Mouse (Mus musculus) thymus, adult 2 months (tissue): ENCODE measurements around the gene D630045J12Rik. TPM values are rescaled to one million over a fixed set of nuclear protein-coding genes. Genes with fewer than 3 reads are reported as not detected.

Experiments used
- DNase-seq: peaks from one replicate; pipeline ENCODE4 v3.0.0; 2021
- H3K27ac ChIP-seq: fragments of 200-500 bp; 2 replicates; pipeline ENCODE4 v1.5.1; 2012; ENCODE audit warnings: low read length, control low read depth; ENCODE audit not compliant: control insufficient read depth, insufficient read depth
- H3K27me3 ChIP-seq: fragments of 200-500 bp; 2 replicates; pipeline ENCODE4 v1.6.1; 2012; ENCODE audit warnings: mild to moderate bottlenecking, low read length, moderate library complexity, mixed read lengths; ENCODE audit not compliant: control insufficient read depth, insufficient read depth
- H3K36me3 ChIP-seq: fragments of 200-500 bp; 2 replicates; pipeline ENCODE4 v1.6.1; 2012; ENCODE audit warnings: mild to moderate bottlenecking, low read length, moderate library complexity; ENCODE audit not compliant: control insufficient read depth, insufficient read depth
- H3K4me1 ChIP-seq: fragments of 200-500 bp; replicated peaks from 2 replicates; pipeline ENCODE4 v1.6.1; 2012; ENCODE audit warnings: low read length; ENCODE audit not compliant: control insufficient read depth, insufficient read depth
- H3K4me3 ChIP-seq: fragments of 200-500 bp; 2 replicates; pipeline ENCODE4 v1.5.1; 2012; ENCODE audit warnings: mild to moderate bottlenecking, low read length, control low read depth, moderate library complexity; ENCODE audit not compliant: control insufficient read depth, insufficient read depth
- CTCF ChIP-seq: fragments of 200-500 bp; IDR thresholded peaks from 2 replicates; pipeline ENCODE4 v1.5.1; 2012; ENCODE audit warnings: mild to moderate bottlenecking, control low read depth, low read length, moderate library complexity, borderline replicate concordance; ENCODE audit not compliant: control insufficient read depth, poor library complexity, insufficient read depth; ENCODE audit errors: extremely low read depth
- POLR2A ChIP-seq: fragments of 200-500 bp; IDR thresholded peaks from 2 replicates; pipeline ENCODE4 v1.6.1; 2012; ENCODE audit warnings: mild to moderate bottlenecking, low read length, control low read depth, moderate library complexity; ENCODE audit not compliant: control insufficient read depth, poor library complexity, insufficient read depth; ENCODE audit errors: extremely low read depth
- WGBS: fragments of 180-500 bp; shearing (Covaris S2); methylation state at CpG from one replicate; pipeline ENCODE4 v1.1.7; 2018; 5-methylcytosine and 5-hydroxymethylcytosine counted together
- polyA plus RNA-seq: library from polyadenylated mRNA; depleted of rRNA; stranded (reverse); fragments of >200 nt; gene quantifications from 2 replicates; pipeline ENCODE4 v1.2.3, GENCODE M21; 2012

The D630045J12Rik gene
- polyA plus RNA-seq, 1 experiment: 0.82 TPM

- WGBS: 95% methylated on average over 11 of the region's 11 CpGs
- Histone ChIP-seq H3K27me3 (no peaks in the 10 kb centered on the region), H3K4me3 (no peak overlapping the region), H3K36me3 (peaks cover 5% of the 10 kb centered on the region; the same call in 1 of the 2 replicates), H3K27ac (no peak overlapping the region), H3K4me1 (no peaks in the 10 kb centered on the region)
- TF ChIP-seq CTCF (no peak), POLR2A (no peak)
- no peak for DNase-seq
Measured at GRCm38 (mm10) chr6:38292871-38293646, 39.2 kb upstream of the D630045J12Rik start.

DNA sequence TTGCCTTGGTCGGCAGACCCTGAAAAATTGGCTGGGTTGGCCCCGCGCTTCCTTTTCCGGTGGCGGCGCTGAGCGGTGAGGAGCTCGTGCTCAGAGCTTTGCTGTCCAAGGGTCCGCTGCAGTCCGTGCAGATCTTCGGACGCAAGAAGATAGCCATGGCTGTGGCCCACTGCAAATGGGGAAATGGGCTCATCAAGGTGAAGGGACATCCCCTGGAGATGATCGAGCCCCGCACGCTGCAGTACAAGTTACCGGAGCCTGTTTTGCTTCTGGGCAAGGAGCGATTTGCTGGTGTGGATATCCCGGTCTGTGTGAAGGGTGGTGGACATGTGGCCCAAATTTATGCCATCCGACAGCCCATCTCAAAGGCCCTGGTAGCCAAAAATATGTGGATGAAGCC is 30.6 kb upstream of the D630045J12Rik start:
- Histone ChIP-seq H3K27me3 (no peaks in the 10 kb centered on the region), H3K4me1 (no peaks in the 10 kb centered on the region), H3K36me3 (no peaks in the 10 kb centered on the region), H3K4me3 (no peak overlapping the region), H3K27ac (no peak overlapping the region)
- DNase-seq: no peak
- no peak for TF ChIP-seq POLR2A
- TF ChIP-seq CTCF: no peak
- WGBS: 97% methylated on average over 19 of the region's 19 CpGs

- TF ChIP-seq POLR2A: no peak
- TF ChIP-seq CTCF: no peak
- H3K36me3 ChIP-seq: no peaks in the 10 kb centered on the region
- no peak overlapping the region for H3K27ac ChIP-seq
- no peak for DNase-seq
- no peak overlapping the region for H3K4me3 ChIP-seq
- WGBS: 88% methylated on average over 7 of the region's 7 CpGs
- H3K27me3 ChIP-seq: no peaks in the 10 kb centered on the region
- no peaks in the 10 kb centered on the region for H3K4me1 ChIP-seq
Measured at GRCm38 (mm10) chr6:38264466-38264865, 10.7 kb upstream of the D630045J12Rik start.

DNA sequence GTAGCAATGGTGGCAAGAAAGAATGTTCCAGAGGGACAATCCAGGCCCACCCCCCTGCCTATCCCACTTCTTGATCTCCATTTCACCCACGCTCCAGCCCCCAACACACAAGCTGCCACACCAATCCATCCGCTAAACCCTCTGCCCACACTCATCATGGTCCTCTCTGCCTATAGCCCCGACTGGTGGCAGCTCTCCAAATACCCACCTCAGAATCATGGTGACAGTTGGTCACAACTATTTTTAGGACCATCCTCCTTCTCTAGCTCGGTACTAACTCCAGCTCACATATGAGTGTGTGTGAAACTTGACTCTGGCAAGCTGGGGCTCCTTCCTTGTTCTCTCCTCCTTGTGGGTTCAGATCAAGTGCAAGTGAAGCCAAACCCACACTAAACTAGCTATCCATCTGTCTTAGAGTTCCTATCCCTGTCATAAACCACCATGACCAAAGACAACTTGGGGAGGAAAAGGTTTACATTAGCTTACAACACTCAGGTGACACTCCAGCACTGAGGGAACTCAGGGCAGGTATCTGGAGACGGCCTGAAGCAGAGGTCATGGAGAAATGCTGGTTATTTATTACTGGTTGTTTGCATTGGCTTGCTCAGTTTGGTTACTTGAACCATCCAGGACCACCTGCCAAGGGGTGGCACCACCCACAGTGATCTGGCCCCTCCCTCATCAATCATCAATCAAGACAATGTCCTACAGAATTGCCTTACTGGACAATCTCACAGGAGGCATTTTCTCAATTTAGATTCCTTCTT is 9.8 kb upstream of the D630045J12Rik start:
- Histone ChIP-seq H3K27ac (no peak overlapping the region), H3K36me3 (no peaks in the 10 kb centered on the region), H3K4me1 (no peaks in the 10 kb centered on the region), H3K4me3 (no peak overlapping the region), H3K27me3 (no peaks in the 10 kb centered on the region)
- TF ChIP-seq CTCF (no peak), POLR2A (no peak)
- DNase-seq: no peak
- 63% methylated on average over 5 of the region's 5 CpGs for WGBS

- Histone ChIP-seq H3K27ac (no peak overlapping the region), H3K4me3 (no peak overlapping the region), H3K36me3 (no peaks in the 10 kb centered on the region), H3K4me1 (no peaks in the 10 kb centered on the region), H3K27me3 (no peaks in the 10 kb centered on the region)
- 91% methylated on average over 4 of the region's 4 CpGs for WGBS
- TF ChIP-seq CTCF (no peak), POLR2A (no peak)
- no peak for DNase-seq
Measured at GRCm38 (mm10) chr6:38261877-38262276, 8.1 kb upstream of the D630045J12Rik start.

- Histone ChIP-seq H3K27me3 (no peaks in the 10 kb centered on the region), H3K4me3 (no peak overlapping the region), H3K36me3 (no peaks in the 10 kb centered on the region), H3K27ac (no peak overlapping the region), H3K4me1 (peaks cover 11% of the 10 kb centered on the region; the same call in 1 of the 2 replicates)
- TF ChIP-seq POLR2A (no peak), CTCF (no peak)
- no peak for DNase-seq
- 96% methylated on average over 8 of the region's 8 CpGs for WGBS
Measured at GRCm38 (mm10) chr6:38257506-38257905, 3.7 kb upstream of the D630045J12Rik start.

DNA sequence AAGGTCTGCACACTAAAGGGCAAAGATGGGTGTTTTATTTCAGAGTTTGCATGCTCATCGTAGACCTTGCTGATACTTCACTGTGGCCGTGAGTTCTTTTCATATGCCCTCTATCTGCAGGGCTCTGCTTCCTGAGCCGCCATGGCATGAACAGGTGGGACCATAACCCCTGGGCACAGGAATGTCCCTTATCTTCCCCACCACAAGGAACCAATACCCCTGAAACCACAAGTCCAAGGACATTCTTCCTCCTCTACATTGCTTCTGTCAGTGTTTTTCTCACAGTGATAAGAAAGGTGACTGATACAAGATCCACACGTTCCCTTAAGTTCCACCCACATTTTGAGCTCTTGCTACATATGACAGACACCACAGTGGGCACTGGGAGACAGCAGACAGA is 3.0 kb upstream of the D630045J12Rik start:
- WGBS: 90% methylated on average over 4 of the region's 4 CpGs
- Histone ChIP-seq H3K27me3 (no peaks in the 10 kb centered on the region), H3K36me3 (no peaks in the 10 kb centered on the region), H3K4me1 (peaks cover 11% of the 10 kb centered on the region; the same call in 1 of the 2 replicates), H3K4me3 (no peak overlapping the region), H3K27ac (no peak overlapping the region)
- no peak for DNase-seq
- TF ChIP-seq CTCF (no peak), POLR2A (no peak)
